Mouse (Mus musculus): ENCODE data around the gene Bcl11a.

DNA sequence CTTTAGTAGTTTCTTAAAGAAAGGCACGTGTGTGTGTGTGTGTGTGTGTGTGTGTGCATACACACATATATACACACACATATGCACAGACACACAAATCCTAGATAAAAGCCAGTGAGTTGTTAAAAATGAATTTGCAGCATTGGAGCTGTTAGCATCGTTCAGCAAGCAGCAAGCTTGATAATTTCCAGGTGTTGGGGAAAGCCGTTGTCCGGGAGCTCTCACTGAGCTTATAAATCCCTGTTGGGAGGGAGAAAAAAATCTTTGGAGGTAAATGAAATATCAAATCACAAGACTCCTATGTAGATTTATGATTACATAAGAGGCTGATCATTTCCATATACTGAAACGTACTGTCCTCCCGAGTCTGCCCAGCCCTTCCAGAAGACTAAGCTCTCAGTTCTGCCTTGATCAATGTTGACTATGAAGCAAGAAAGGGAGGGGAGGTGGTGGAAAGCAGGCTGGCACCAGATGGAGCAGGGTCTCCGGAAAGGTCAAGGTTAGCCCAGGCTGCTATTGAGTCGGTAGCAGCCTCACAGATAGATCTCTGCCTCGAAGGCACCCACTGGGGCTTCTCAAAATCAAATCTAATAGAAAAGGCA is 15.3 kb upstream of the Bcl11a start:
- TF ChIP-seq CTCF (IDR thresholded peaks at IDR 0.05) (no peak), EP300 (IDR thresholded peaks at IDR 0.05) (no peak)
